Comparison of ENCODE assay signal across 26 mouse cellular contexts in genomic region chr1:89775750-89776149, GRCm38 (mm10).
"Had no signal": no experiment of that assay in that cellular context is flagged by ENCODE, and none has a peak within 500 bp of the region (broad histone marks: within the 10 kb centered on the region; RNA-seq: fewer than 3 reads in every experiment).

No protein-coding gene starts in this region.

- H3K4me3 ChIP-seq: gastrocnemius, adult 2 months; heart, adult 2 months; heart, embryonic 13.5 days; heart, embryonic 15.5 days; hindbrain, embryonic 13.5 days; hindbrain, embryonic 15.5 days; kidney, embryonic 15.5 days; left cerebral cortex, adult 2 months; liver, embryonic 13.5 days had no signal

- H3K9ac ChIP-seq: heart, embryonic 13.5 days; heart, embryonic 15.5 days; hindbrain, embryonic 13.5 days; hindbrain, embryonic 15.5 days; kidney, embryonic 15.5 days; liver, embryonic 13.5 days had no signal

- H3K4me1 ChIP-seq: heart, embryonic 15.5 days; kidney, embryonic 15.5 days; liver, embryonic 13.5 days had no signal

- H3K36me3 ChIP-seq: heart, embryonic 15.5 days; liver, embryonic 13.5 days had no signal

- H3K9me3 ChIP-seq: heart, embryonic 13.5 days; heart, embryonic 15.5 days; hindbrain, embryonic 13.5 days; hindbrain, embryonic 15.5 days; kidney, embryonic 15.5 days; liver, embryonic 13.5 days had no signal

- ATAC-seq: hindbrain, postnatal 0 days; intestine, embryonic 16.5 days had no signal

- H3K27ac ChIP-seq: gastrocnemius, adult 2 months; heart, adult 2 months; heart, embryonic 13.5 days; heart, embryonic 15.5 days; hindbrain, embryonic 13.5 days; hindbrain, embryonic 15.5 days; hindbrain, postnatal 0 days; kidney, embryonic 15.5 days; kidney, postnatal 0 days; left cerebral cortex, adult 2 months; liver, embryonic 13.5 days had no signal

- H3K27me3 ChIP-seq: heart, embryonic 13.5 days; heart, embryonic 15.5 days; hindbrain, embryonic 13.5 days; hindbrain, embryonic 15.5 days; kidney, embryonic 15.5 days; liver, embryonic 13.5 days had no signal

- H3K4me2 ChIP-seq: heart, embryonic 11.5 days; heart, embryonic 13.5 days; heart, embryonic 15.5 days; hindbrain, embryonic 13.5 days; hindbrain, embryonic 15.5 days; kidney, embryonic 15.5 days; liver, embryonic 11.5 days; liver, embryonic 13.5 days had no signal

- DNase-seq: gastrocnemius, adult 2 months; gastrocnemius, postnatal 14 days; gastrocnemius, postnatal 36 days; heart, adult 11 months; heart, adult 2 months; heart, postnatal 14 days; heart, postnatal 36 days; kidney, adult 11 months; kidney, adult 2 months; kidney, adult 9 months; kidney, postnatal 14 days; kidney, postnatal 36 days; layer of hippocampus, adult 9-11 months; liver; liver, embryonic 13.5 days had no signal
